8 mouse cellular contexts compared by ENCODE assay signal in genomic region chr5:33274953-33275454, GRCm38 (mm10). TPM values are rescaled to one million over a fixed set of nuclear protein-coding genes. Genes with fewer than 3 reads are reported as not detected.
DNase-seq lines count a peak whose midpoint lies in the region; ATAC-seq lines count a peak whose summit lies in the region.

Gene Ctbp1 (minus strand): TSS chr5:33274994.

- peak; percentile 96 for DNase-seq in MN1 (ENCODE audit: low spot score)
- DNase-seq in cerebellum, adult 9-10 months: peak; percentile 92
- peak; percentile 72 to 90 for DNase-seq in frontal cortex, adult 2 months (ENCODE audit: extremely low spot score in 1 of 2, low spot score in 1 of 2)
- DNase-seq in hindbrain, embryonic 11.5 days (ENCODE audit: low spot score): peak; percentile 96
- DNase-seq in layer of hippocampus, postnatal 10 days (ENCODE audit: low spot score in 2 of 2): peak; percentile 88 to 94
- peak; percentile 95 for DNase-seq in lung, postnatal 10 days
- DNase-seq in ovary, postnatal 36 days (ENCODE audit: low spot score): peak; percentile 93
- DNase-seq in thymus, postnatal 25 days: peak; percentile 90

- H3K4me3 ChIP-seq in hindbrain, embryonic 11.5 days (ENCODE audit: low read depth, low read length): peak within 1 kb of the TSS; percentile 69

- peak within 1 kb of the TSS; percentile 60 for H3K4me2 ChIP-seq in hindbrain, embryonic 11.5 days (replicated peaks; ENCODE audit: low read depth, low read length)

- H3K9me3 ChIP-seq in hindbrain, embryonic 11.5 days (ENCODE audit: control insufficient read depth, low read length): no peaks in the 10 kb centered on the region

- ATAC-seq in hindbrain, embryonic 11.5 days (ENCODE audit: low FRiP score): peak; percentile 90

- H3K36me3 ChIP-seq in hindbrain, embryonic 11.5 days (ENCODE audit: control insufficient read depth, insufficient read depth, low read length): 0 out of 2 replicates have a peak, but pooled peaks cover 3% of the 10 kb centered on the region

- no peaks in the 10 kb centered on the region for H3K27me3 ChIP-seq in hindbrain, embryonic 11.5 days (ENCODE audit: control insufficient read depth, insufficient read depth, low read length)

- WGBS in hindbrain, embryonic 11.5 days: 1% methylated on average over 41 of the region's 57 CpGs

- H3K9ac ChIP-seq in hindbrain, embryonic 11.5 days (ENCODE audit: low read depth, low read length): peak within 1 kb of the TSS; percentile 84

- 0 out of 2 replicates have a peak, but pooled peaks cover 12% of the 10 kb centered on the region for H3K4me1 ChIP-seq in hindbrain, embryonic 11.5 days (replicated peaks; ENCODE audit: control insufficient read depth, insufficient read depth, low read length)

- peak within 1 kb of the TSS; percentile 97 for H3K27ac ChIP-seq in hindbrain, embryonic 11.5 days (ENCODE audit: low read depth, low read length)

RNA-seq across cellular contexts. Expression of gene Ctbp1, which starts in this region (rescaled TPM):
- polyA plus RNA-seq in frontal cortex, adult 2 months (2012; rRNA removed): 243 and 263 TPM in 2 replicates
- polyA plus RNA-seq in hindbrain, embryonic 11.5 days (2014; fragmentation: Nextera tagmentation; extraction: Ambion mirVana): 456 and 518 TPM in 2 replicates
- 100 to 1,000 TPM; 278 to 287 TPM for total RNA-seq in layer of hippocampus, postnatal 10 days (2021)

Comparison
In these comparisons a context has a peak if more than half of its experiments do, and no peak if none do; other contexts are left out.
1. Peak in every context shown above with its lines: DNase-seq, ATAC-seq, H3K4me3 ChIP-seq and H3K27ac ChIP-seq.